Mouse (Mus musculus): ENCODE measurements around the gene Mob2.

DNA sequence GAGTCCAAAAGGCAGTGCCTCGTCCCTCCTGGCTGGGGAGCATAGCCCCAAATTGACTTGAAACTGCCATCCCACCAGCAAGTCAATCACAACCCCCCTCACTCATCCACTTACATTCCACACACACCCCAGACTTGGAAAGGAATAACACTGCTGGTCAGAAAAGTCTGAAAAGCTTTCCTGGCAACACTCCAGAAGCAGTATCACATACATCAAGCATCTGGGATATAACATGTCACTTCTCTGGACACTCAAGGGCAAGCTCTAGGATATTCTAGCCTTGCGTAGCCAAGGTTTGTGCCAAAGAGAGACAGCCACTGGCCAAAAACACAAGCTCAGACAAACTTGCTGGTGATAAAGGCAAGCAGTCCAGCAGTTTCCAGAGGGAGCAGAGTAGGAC is 35.7 kb downstream of the Mob2 start:
- TF ChIP-seq CTCF (IDR thresholded peaks at IDR 0.05; ENCODE audit: low read depth, low read length) (no peak), POLR2A (IDR thresholded peaks at IDR 0.05; ENCODE audit: insufficient read depth, low read length) (no peak), EP300 (IDR thresholded peaks at IDR 0.05; ENCODE audit: insufficient read depth, low read depth, low read length) (no peak)
